Mouse (Mus musculus) heart, embryonic 14.5 days (tissue): ENCODE data around the gene Ctns. TPM values are rescaled to one million over a fixed set of nuclear protein-coding genes. Genes with fewer than 3 reads are reported as not detected.

ENCODE experiments used
- ATAC-seq: fragments of 200-750 bp; cut with Nextera tagmentation; 2 replicates; pipeline ENCODE4 v1.8.0; 2017; ENCODE audit warnings: low read depth, moderate TSS enrichment; ENCODE audit not compliant: insufficient number of reproducible peaks, insufficient read depth, low FRiP score
- H3K27ac ChIP-seq, 2 experiments: fragments of 200-500 bp in 1 of 2; fragments of 300-500 bp in 1 of 2; sonication (generic) in 1 of 2; replicated peaks in 1 of 2; 2 replicates each; pipeline ENCODE4 v1.5.1; 2012 to 2014; ENCODE audit warnings: low read depth in 2 of 2, low read length in 2 of 2, control low read depth in 1 of 2, mild to moderate bottlenecking in 1 of 2, mixed read lengths in 1 of 2; ENCODE audit not compliant: control insufficient read depth in 1 of 2, insufficient read depth in 1 of 2
- H3K27me3 ChIP-seq: fragments of 300-500 bp; sonication (generic); 2 replicates; pipeline ENCODE4 v1.6.1; 2014; ENCODE audit warnings: mild to moderate bottlenecking, low read length, control low read depth; ENCODE audit not compliant: control insufficient read depth, insufficient read depth
- H3K36me3 ChIP-seq: fragments of 300-500 bp; sonication (generic); 2 replicates; pipeline ENCODE4 v1.6.1; 2014; ENCODE audit warnings: mild to moderate bottlenecking, control low read depth, low read length, mixed read lengths; ENCODE audit not compliant: control insufficient read depth, insufficient read depth
- H3K4me1 ChIP-seq, 2 experiments: fragments of 200-500 bp in 1 of 2; fragments of 300-500 bp in 1 of 2; sonication (generic) in 1 of 2; 2 replicates each; pipeline ENCODE4 v1.6.1; 2012 to 2014; ENCODE audit warnings: low read length in 2 of 2, control low read depth in 1 of 2, mixed read lengths in 1 of 2; ENCODE audit not compliant: control insufficient read depth in 2 of 2, insufficient read depth in 2 of 2
- H3K4me2 ChIP-seq: fragments of 300-500 bp; sonication (generic); 2 replicates; pipeline ENCODE4 v1.6.1; 2014; ENCODE audit warnings: mild to moderate bottlenecking, low read length
- H3K4me3 ChIP-seq, 2 experiments: fragments of 200-500 bp in 1 of 2; fragments of 300-500 bp in 1 of 2; sonication (generic) in 1 of 2; 2 replicates each; pipeline ENCODE4 v1.5.1; 2012 to 2014; ENCODE audit warnings: low read length in 2 of 2, mild to moderate bottlenecking in 2 of 2, control low read depth in 1 of 2, low read depth in 1 of 2, moderate library complexity in 1 of 2; ENCODE audit not compliant: control insufficient read depth in 1 of 2, insufficient read depth in 1 of 2
- H3K9ac ChIP-seq: fragments of 300-500 bp; sonication (generic); 2 replicates; pipeline ENCODE4 v1.6.1; 2014; ENCODE audit warnings: mild to moderate bottlenecking, low read length
- H3K9me3 ChIP-seq: fragments of 300-500 bp; sonication (generic); 2 replicates; pipeline ENCODE4 v1.6.1; 2016; ENCODE audit warnings: low read length, control low read depth; ENCODE audit not compliant: control insufficient read depth
- WGBS: fragments of 180-500 bp; shearing (Covaris S2); extraction: QIAGEN DNeasy Blood & Tissue Kit; methylation state at CpG from one replicate; pipeline ENCODE4 v1.1.7; 2014; 5-methylcytosine and 5-hydroxymethylcytosine counted together
- polyA plus RNA-seq: library from polyadenylated mRNA; unstranded; fragments of >200 nt; fragmentation: Nextera tagmentation; extraction: Ambion mirVana; gene quantifications from 2 replicates; pipeline ENCODE4 v1.2.1, GENCODE M21; 2014

Ctns gene
- polyA plus RNA-seq, 1 experiment from 2014 or later = 14.0 TPM

GRCm38 (mm10) chr11:73176186-73176585 lies 22.7 kb downstream of the Ctns start:
- H3K27me3 ChIP-seq = no peaks in the 10 kb centered on the region
- peak overlapping the region; percentile 95 for H3K9ac ChIP-seq
- WGBS = under 1% methylated on average over 15 of the region's 15 CpGs
- peak overlapping the region; percentile 65 to 99 for H3K4me3 ChIP-seq
- H3K27ac ChIP-seq = peak overlapping the region in 1 of 2 experiments; percentile 76; a peak in 1 of 4 replicates
- ATAC-seq = no peak
- H3K4me2 ChIP-seq = peak overlapping the region; percentile 81
- H3K9me3 ChIP-seq = no peaks in the 10 kb centered on the region
- H3K4me1 ChIP-seq = peaks cover 20 to 40% of the 10 kb centered on the region in 2 experiments
- H3K36me3 ChIP-seq = peaks cover 47% of the 10 kb centered on the region

GRCm38 (mm10) chr11:73175612-73176011 lies 23.2 kb downstream of the Ctns start:
- Histone ChIP-seq H3K9me3 (no peaks in the 10 kb centered on the region), H3K9ac (peak overlapping the region; percentile 95), H3K4me3 (peak overlapping the region; percentile 65 to 99; a peak in 3 of 4 replicates), H3K27me3 (no peaks in the 10 kb centered on the region), H3K4me1 (peaks cover 20 to 40% of the 10 kb centered on the region in 2 experiments), H3K4me2 (peak overlapping the region; percentile 81), H3K27ac (no peak overlapping the region), H3K36me3 (peaks cover 48% of the 10 kb centered on the region)
- 44% methylated on average over 8 of the region's 8 CpGs for WGBS
- no peak for ATAC-seq

GRCm38 (mm10) chr11:73172186-73172585 lies 26.7 kb downstream of the Ctns start:
- no peak for ATAC-seq
- H3K4me2 ChIP-seq = no peak overlapping the region
- no peaks in the 10 kb centered on the region for H3K9me3 ChIP-seq
- H3K27me3 ChIP-seq = no peaks in the 10 kb centered on the region
- H3K4me1 ChIP-seq = peaks cover 12 to 30% of the 10 kb centered on the region in 2 experiments; a peak in 3 of 4 replicates
- peak overlapping the region in 1 of 2 experiments; percentile 55; a peak in 2 of 4 replicates for H3K27ac ChIP-seq
- peaks cover 34% of the 10 kb centered on the region for H3K36me3 ChIP-seq
- no peak overlapping the region for H3K4me3 ChIP-seq
- H3K9ac ChIP-seq = peak overlapping the region; percentile 30
- WGBS = 34% methylated on average over 5 of the region's 5 CpGs

GRCm38 (mm10) chr11:73169231-73169630 lies 29.6 kb downstream of the Ctns start:
- no peak overlapping the region for H3K4me3 ChIP-seq
- ATAC-seq = no peak
- WGBS = 33% methylated on average over 4 of the region's 4 CpGs

GRCm38 (mm10) chr11:73168576-73168975 lies 30.3 kb downstream of the Ctns start:
- no peak overlapping the region for H3K4me2 ChIP-seq

More at GRCm38 (mm10) chr11:73169231-73169630, 29.6 kb downstream of the Ctns start:
- Histone ChIP-seq H3K4me1 (peaks cover 10 to 17% of the 10 kb centered on the region in 2 experiments; a peak in 3 of 4 replicates), H3K4me2 (no peak overlapping the region), H3K9ac (no peak overlapping the region), H3K9me3 (no peaks in the 10 kb centered on the region), H3K27me3 (no peaks in the 10 kb centered on the region), H3K27ac (no peak overlapping the region), H3K36me3 (peaks cover 22% of the 10 kb centered on the region)

GRCm38 (mm10) chr11:73168071-73168470 lies 30.8 kb downstream of the Ctns start:
- Histone ChIP-seq H3K4me1 (peaks cover 10 to 17% of the 10 kb centered on the region in 2 experiments; a peak in 3 of 4 replicates), H3K27ac (no peak overlapping the region), H3K36me3 (peaks cover 13% of the 10 kb centered on the region; the same call in 1 of the 2 replicates), H3K27me3 (no peaks in the 10 kb centered on the region), H3K9me3 (no peaks in the 10 kb centered on the region), H3K4me3 (no peak overlapping the region), H3K4me2 (no peak overlapping the region), H3K9ac (no peak overlapping the region)
- no peak for ATAC-seq
- WGBS = 76% methylated on average over 8 of the region's 8 CpGs

More at GRCm38 (mm10) chr11:73168576-73168975, 30.3 kb downstream of the Ctns start:
- H3K27ac ChIP-seq = no peak overlapping the region
- H3K9ac ChIP-seq = no peak overlapping the region
- H3K36me3 ChIP-seq = peaks cover 16% of the 10 kb centered on the region
- H3K9me3 ChIP-seq = no peaks in the 10 kb centered on the region
- no peak for ATAC-seq
- H3K4me3 ChIP-seq = no peak overlapping the region
- no peaks in the 10 kb centered on the region for H3K27me3 ChIP-seq
- peaks cover 10 to 17% of the 10 kb centered on the region in 2 experiments; a peak in 3 of 4 replicates for H3K4me1 ChIP-seq
- WGBS = 68% methylated on average over 6 of the region's 6 CpGs

- H3K9me3 ChIP-seq = no peaks in the 10 kb centered on the region
- no peak overlapping the region for H3K27ac ChIP-seq
- ATAC-seq = no peak
- 77% methylated on average over 5 of the region's 5 CpGs for WGBS
- H3K9ac ChIP-seq = no peak overlapping the region
- no peaks in the 10 kb centered on the region for H3K36me3 ChIP-seq
- no peak overlapping the region for H3K4me3 ChIP-seq
- peaks cover 3 to 20% of the 10 kb centered on the region in 2 experiments for H3K4me1 ChIP-seq
- H3K27me3 ChIP-seq = peaks cover 16% of the 10 kb centered on the region
- no peak overlapping the region for H3K4me2 ChIP-seq
Observed at GRCm38 (mm10) chr11:73162284-73162683, 36.6 kb downstream of the Ctns start.

GRCm38 (mm10) chr11:73161616-73162015 lies 37.2 kb downstream of the Ctns start:
- ATAC-seq = no peak
- H3K4me3 ChIP-seq = no peak overlapping the region
- H3K9me3 ChIP-seq = no peaks in the 10 kb centered on the region
- H3K4me2 ChIP-seq = peak overlapping the region; percentile 94; the same call in 1 of the 2 replicates
- peaks cover 16% of the 10 kb centered on the region for H3K27me3 ChIP-seq
- H3K4me1 ChIP-seq = peaks cover 3 to 17% of the 10 kb centered on the region in 2 experiments
- H3K9ac ChIP-seq = no peak overlapping the region
- peak overlapping the region in 1 of 2 experiments; percentile 50; a peak in 1 of 4 replicates for H3K27ac ChIP-seq
- H3K36me3 ChIP-seq = no peaks in the 10 kb centered on the region
- WGBS = 70% methylated on average over 4 of the region's 4 CpGs
